Mouse (Mus musculus) adrenal gland, postnatal 25 days (tissue): ENCODE data around the gene Gsdma3. TPM values are rescaled to one million over a fixed set of nuclear protein-coding genes. Genes with fewer than 3 reads are reported as not detected.

ENCODE experiments used
- DNase-seq: peaks from one replicate; pipeline ENCODE4 v3.0.0; 2021; ENCODE audit warnings: mixed read lengths
- long read RNA-seq: library from polyadenylated mRNA; stranded (forward); transcript quantifications from one replicate; pipeline ENCODE4 v2.0.0, GENCODE M21; 2021
- total RNA-seq: library from RNA; stranded (reverse); gene quantifications from 2 replicates; pipeline ENCODE4 v1.2.3, GENCODE M21; 2021

Gene Gsdma3
- total RNA-seq: 25.1 and 29.1 TPM in 2 replicates
- long read RNA-seq, partial matches to known transcripts: 10 of 10 reads
- long read RNA-seq, other reads (novel, unspliced or antisense): 0 of 10 reads

DNA sequence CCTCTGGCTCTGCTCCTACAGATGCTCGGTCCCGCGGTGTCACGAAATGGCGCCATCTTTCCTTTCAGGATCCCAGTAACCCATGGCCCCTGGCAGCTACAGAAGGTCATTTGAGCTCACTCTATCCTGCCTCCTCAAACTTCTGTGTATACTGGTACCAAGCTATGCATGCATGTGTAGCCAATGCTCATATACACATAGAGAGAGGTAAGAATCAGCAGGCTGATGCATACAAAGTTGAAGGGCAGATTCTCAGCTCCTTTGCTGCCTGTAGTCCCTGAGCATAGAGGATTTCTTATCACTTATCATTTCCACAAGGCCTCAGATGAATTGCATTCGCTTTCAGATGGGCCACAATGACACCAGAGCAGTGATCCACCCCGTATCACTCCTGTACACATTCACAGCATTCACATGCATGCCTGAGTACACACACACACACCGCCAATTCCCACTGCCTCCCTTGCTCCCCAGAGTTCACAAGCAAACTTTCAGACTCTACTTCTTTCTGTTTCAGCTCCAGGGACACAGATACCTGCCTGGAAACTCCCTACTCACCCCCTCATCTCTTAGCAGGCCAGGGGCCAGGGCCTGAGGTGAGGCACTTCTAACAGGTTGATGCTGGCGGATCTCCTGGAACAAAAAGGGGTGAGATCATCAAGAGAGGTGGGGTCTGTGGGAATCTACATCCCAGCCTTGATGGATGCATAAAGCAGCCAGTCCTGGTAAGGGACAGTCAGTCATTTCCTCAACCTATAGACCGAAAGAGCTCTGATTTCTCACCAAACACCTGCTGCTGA is at the start of gene Gsdma3, which contains the start of gene Gm12355:
Gene Gsdma3 (plus strand): TSS at position 750 of the 800 bp plus-strand sequence.
Gene Gm12355 (minus strand): TSS at position 51 of the 800 bp plus-strand sequence.
- DNase-seq: no peak

DNA sequence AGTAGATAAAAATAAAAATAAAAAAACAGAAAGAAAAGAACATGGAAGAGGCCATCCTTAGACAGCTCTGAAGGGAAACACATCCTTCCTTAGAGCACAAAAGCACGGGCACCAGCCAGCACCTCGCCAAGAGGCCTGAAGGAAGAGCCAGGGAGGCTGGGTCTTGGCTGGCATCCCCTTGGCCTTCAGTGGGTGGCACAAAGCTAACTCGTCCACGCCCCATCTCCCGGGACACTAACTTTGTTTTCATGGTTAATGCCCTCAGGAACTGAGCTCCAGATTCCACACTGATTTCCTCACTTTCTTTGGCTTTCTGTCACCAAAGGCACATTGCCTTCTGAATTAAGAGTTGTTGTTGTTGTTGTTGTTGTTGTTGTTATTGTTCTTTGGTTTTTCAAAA is 48.4 kb upstream of the Gsdma3 start:
- peak; percentile 33 for DNase-seq

DNA sequence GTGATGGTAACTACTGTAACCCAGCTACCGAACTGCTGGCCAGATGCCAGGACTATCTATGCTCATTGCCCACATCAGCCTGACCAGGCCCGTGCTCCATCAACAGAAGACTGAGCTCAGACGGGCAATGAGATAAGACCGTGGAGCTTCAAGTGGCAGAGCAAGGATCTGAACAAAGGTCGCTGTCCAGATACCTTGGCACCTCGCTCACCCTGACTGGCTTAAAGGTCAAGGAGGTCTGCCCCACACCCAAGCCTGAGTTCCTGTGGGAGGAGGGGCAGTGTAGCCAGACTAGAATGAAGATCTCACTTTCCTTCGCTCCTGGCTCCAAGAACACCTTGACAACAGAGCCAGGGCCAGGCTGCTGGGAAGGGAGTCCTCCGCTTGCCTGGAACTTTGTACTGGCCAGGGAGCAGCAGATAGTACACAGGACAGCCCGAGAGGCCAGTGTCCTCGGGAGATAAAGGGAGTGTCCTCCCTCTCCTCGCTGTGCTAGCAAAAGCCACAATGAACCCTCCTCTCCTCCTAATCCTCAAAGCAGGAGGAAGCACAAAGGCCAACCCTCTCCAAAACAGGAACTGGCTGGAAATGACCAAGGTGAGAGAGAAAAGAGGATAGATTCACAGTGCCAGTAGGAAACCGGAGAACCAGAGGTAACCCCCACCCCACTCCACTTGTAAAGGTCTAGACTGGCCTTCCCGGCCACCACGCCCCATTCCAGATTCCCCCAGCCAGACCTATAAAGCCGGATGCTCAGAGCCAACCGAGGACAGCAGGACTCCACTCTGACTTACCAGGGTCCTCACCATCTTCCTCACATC is 45.6 kb upstream of the Gsdma3 start:
- peak; percentile 54 for DNase-seq

DNA sequence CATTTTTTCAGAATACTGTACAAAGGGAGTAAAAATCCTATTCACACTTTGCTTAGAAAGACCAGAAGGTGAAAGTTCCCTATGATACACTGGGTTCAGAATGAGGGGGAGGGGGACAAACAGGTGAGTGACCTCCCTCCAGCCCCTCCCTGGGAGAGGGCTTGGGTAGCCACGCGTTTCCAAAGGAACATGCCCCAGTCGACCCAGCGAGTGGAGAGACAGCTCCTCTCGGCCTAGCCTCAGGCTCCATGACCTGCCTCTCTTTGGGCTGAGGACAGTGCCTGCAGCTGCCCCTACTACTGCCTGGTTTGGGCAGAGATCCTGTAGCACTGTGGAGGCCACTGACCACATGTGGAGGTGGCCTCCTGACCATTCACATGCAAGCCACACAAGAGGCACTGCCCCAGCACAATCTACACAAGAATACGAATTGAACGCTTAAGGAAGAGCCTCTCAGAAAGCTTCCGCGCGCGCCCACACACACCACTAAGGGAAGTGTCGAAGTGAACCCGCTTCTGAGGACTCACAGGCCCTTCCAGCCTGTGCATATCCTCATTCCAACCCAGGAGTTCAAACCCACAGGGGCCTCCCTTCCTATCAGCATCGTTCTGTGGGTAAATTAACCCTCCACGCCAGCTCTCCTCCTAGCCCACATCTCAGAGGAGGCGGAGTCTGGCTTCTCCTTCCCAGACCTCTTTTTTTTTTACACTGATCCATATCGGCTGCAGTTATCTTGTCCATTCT is 44.7 kb upstream of the Gsdma3 start:
- no peak for DNase-seq

DNA sequence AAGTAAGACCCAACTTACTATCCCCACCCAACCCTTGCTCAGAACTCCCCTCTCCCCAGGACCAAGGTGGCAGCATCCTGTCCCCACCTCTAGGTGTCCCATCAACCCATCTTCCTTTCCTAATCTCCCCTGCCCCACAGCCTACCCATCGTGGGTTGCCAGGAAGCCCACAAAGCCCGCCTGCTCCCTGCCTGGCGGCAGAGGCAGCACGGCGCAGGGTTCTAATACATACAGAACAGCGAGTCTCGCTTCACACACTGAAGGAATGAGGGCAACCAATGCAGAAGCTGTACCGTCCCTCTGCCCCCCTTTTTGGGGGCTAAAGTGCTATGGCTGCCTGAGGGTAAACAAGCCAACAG is 44.2 kb upstream of the Gsdma3 start:
- no peak for DNase-seq

DNA sequence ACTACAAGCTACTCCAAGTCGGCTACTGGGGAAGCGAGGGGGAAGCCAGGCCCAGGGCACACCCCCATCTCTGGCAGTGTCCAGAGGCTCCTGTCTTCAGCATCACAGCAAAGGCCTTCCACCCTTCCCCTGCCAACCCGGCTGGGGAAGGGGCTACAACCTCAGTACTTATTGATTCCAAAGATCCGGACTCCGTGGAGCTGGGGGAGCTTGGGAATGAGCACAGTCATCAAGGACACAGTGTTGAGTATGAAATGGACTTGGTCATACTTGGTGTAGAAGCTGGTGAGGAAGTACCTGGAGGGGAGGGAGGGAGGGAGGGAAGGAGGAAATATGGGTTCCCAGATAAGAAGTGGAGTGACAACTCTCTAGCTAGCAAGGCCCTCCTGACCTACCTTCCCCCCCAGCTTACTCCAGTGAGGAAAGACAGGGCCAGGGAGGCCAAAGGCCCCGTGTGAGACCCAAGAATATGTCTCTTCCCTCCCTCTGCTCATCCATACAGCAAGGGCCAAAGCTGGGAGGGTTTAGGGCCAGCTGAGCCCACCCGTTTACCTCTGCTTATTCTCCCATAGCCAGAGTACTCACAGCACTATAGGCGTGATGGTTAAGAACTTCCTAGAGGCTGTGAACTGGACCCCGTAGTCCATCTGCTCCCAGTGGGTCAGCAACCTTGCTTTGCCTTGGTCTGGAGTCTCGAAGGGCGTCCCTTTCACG is 43.5 kb upstream of the Gsdma3 start:
- no peak for DNase-seq

DNA sequence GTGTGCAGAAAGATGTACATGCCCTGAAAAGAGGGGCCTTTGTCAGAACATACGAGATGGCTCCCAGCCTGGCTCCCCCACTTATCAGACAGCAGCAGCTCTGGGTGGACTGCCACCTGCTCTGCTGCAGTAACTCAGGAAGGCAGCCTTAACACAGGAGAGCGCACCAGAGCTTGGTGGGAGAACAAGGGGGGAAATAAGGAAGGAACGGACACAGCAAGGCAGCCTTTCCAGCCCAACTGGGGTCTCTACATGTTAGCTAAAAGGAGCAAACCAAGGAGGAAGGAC is 43.0 kb upstream of the Gsdma3 start:
- DNase-seq: no peak

DNA sequence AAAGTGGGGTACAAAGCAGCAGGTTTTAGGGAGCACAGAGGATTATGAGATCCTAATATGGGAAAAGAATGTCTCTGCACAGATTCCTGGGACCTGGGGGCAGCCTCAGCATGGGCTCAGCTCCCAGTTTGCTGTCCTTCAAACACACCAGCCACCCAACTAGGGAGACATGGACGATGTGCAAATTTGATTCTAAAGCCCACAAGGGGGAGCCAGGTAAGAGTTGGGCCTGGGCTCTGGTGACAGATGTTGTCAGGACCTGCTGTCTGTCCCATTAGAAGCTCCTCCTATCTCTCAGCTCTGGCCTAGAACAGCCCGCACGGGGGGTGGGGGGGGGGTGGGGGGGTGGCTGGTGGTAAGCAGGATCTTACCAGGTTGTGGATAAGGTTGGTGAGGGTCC is 42.6 kb upstream of the Gsdma3 start:
- DNase-seq: no peak

DNA sequence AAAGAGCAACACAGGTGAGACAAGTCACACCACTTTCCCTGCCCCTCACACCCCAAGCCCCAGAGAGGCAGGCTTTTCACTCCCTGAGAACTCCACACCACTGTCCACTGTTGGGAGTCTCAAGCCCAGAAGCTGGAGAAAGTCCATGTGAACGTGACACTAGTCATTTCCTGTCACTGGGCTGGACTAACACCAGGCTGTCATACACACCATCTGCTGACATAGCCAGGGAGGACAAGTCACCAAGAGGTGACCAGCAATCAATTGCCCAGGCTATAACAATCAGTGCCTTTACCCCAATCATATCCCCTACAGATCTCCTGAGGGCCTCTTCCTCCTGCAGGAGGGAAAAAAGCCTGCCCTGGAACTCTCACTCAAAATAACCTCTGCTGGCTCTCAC is 42.0 kb upstream of the Gsdma3 start:
- DNase-seq: no peak

DNA sequence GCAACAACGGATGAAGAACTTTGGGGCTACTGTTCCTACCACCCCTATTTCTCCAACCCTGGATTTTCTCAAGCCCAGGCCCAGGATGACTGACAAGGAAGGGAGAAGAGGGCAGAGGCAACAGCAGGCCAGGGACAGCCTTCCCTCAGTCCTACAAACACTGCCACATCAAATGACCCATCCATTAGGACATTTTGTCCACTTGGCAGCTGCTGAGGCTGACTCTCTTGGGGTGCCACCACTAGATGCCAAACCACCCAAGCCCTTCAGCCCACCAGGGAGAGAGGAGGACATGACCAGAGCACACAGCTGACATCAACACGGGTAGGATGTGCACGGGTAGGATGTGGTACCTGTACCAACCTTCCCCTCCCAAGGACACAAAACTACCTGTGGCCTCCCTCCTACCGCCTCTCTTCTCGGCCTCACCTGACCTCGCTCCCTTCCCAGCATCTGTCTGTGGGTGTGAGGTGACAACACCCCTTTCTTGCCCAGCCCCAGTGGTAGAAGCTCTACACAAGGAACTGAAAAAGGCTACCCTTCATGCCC is 41.5 kb upstream of the Gsdma3 start:
- DNase-seq: no peak

DNA sequence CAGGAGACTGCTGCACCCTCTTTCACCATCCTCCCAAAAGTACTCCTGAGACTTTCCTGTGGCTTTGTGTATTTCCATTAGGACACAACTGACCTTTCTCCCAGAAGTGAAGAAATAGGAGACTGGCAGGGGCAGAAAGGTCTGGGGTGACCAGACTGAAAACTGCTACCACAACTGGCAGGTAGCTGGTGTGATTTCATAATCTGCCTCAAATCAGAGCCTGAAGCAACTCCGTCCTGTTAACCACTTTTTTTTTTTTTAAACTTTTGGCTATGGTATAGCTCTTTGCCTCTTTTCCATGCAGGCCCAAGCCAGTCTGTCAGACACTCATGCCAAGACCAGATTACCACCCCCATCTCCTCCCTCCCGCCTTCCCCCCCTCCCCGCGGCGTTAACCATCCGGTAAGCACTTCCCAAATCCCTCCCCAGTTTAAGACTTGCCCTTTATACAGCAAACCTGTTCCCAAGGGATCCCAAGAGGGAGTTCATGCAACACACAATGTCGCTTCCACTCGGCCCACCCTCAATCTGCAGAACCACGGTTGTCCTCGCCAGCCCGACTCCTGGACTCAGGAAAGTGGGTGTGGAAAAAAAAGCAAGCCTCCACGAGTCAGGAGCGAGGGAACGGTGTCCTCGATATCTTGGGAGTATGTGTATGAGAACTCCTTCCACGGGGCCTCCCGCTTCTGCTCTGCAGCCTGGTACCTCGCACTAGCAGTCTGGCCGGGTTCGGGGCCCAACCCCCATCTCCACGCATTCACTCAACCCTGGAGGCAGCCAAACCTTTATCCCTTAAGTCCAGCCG is 39.9 kb upstream of the Gsdma3 start:
- DNase-seq: peak; percentile 41

DNA sequence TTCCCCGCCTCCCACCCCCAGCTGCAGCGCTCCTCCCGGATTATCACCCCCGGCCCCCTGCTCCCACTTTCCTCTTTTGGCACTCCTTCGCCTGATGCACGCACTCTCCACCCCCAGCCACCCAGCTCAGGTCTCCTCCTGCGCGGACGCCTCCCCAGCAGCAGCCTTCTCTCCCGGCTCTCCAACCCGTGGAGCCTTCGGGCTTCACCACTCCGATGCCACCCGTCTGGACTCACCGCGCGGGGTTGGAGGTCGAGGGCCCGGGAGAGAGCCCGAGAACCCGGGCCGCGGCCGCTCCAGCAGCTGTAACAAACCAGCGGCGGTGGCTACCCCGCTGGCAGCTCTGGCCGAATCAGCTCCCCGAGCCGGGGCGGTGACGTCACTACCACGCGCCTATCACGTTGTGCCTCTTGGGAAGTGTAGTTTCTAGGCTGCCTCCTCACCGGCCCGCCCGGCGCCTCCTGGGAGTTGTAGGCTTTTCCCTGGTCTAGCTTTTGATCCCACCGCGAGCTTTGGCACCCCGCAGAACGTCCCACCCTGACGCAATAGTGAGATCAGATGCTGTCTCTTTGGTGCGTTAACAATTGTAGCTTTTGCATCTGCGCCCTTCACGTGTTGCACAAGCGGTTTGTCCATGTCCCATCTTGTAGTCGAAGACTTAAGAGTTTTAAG is 39.1 kb upstream of the Gsdma3 start, which contains the start of gene Ormdl3:
Gene Ormdl3 (minus strand): TSS at position 477 of the 672 bp plus-strand sequence.
- peak; percentile 99 for DNase-seq

DNA sequence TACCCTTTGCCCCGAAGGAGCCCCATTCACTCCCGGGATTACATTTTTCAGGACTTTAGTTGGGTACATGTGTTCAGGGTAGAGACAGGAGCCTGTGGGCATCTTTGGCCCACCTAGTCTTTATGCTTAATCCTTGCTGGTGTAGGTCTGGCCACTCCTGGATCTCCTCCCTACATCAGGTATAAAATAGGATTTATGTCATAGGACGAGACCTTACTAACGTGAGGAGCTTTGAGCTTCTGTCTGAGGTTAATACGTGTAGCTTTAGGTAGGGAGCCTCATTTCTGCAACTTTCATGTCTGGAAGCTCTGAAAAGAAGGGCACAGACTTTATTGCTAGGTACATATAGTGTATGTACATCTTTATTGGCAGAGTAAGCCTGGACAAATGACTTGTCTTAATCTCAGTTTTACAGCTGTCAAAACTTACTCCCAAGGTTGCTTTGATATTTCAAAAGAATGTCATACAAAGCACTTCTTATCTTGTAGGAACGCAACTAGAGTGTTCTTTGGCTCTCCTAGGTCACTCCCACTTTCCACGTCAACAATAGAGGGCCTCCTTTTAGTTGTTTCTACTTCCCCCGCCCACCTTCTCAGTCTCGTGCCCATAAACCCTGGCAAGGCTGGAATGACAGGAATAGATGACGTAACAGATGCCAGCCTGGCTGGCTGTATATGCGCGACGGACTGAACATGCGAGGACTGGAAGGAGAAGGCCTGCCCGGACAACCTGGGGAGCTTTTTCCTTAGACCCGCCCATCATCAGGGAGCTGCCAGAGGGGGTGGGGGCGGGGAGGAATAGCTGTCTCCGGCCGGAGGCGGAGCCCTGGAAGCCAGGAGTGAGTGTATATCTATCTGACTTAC is 38.2 kb upstream of the Gsdma3 start:
- peak; percentile 78 for DNase-seq

DNA sequence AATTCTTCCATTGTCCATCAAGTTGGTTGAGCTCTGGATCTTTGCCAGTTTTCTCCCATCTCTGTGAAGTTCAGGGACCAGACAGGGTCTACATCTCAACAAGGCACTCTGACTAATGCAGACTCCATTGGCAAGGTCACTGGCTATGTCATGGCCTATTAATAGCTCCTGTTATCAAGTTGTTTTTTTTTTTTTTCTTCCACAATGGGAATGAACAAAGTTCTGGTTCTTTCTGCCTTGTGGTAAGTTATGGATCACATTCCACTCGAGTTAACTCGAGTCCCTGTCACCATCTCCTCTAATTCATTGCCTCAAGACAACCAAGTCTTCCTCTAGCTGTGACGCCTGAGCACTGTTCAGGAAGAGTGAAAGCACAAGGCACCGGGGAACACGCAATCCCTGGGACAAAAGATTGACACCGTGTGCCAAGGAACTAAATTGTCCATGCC is 37.3 kb upstream of the Gsdma3 start:
- no peak for DNase-seq

DNA sequence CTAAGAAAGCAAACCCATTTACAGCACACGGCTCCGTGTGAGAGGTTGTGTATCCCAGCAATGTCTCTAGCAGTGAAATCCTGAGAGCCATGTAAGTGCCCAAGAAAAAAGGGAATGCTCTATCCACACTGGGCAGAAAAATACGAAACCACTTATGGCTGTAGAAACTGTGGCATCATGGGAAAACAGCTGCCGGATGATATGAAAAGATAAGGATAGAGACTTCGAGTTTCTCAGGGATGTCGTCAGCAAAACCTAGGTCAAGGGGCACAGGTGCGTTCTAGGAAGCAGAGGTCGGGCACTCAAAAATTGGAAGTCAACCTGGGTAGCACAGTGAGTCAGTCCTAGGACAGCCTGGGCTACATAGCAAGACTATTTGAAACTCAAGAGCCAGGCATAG is 36.9 kb upstream of the Gsdma3 start:
- no peak for DNase-seq

DNA sequence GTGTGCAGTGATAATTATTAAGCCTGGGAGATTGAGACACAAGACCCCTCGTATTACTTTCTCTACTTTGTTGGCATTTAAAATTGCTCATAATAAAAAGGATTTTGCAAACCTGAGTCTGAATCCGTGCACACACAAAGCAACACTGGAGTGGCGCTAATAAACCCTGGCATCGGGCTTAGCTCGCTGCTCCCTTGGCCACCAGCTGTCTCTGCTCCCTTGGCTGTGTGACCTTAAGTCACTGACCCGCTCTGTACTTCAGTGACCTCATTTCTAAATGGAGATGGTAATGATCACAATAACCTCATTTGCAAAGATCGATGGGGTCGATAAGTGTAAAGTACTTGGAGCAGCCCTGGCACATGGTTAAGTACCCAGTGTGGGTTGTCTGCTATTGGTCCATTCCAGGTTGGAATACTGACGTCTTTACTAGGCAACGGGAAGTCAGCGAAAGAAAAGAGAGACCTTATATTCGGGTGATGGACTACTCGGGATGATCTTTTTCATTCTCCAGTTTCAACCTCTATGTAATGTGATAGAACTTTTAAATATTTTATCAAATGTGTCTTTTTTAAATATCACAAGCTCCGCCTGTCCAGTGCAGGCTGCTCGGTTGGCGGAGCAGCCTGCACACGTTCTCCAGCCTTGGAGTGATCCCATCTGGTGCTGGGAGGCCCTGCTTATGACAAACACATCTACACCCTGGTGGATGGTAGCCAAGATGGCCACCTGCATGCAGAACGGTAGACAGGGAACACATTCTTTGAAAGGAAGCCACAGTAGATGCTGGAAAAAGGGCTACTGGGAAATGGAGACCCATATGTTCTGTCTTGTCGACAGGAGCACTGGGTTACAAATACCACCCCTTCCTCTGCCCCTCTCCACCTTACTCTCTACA is 35.4 kb upstream of the Gsdma3 start:
- no peak for DNase-seq

DNA sequence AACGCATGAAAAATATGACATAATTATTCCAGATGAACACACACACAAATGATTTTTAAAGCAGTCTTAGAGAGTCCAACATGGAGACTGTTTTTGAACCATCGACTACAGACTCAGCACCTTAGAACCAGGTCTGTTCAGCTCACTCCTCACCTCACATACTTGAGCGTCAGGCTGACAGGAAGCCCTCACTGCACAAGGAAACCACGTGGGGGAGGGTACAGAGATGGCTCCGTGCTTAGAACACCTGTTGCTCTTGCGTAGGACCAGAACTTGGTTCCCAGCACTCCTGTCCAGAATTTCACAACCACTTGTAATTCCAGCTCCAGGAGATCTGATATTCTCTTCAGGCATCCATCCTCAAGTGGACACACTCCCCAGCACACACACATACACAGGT is 31.1 kb upstream of the Gsdma3 start:
- no peak for DNase-seq

DNA sequence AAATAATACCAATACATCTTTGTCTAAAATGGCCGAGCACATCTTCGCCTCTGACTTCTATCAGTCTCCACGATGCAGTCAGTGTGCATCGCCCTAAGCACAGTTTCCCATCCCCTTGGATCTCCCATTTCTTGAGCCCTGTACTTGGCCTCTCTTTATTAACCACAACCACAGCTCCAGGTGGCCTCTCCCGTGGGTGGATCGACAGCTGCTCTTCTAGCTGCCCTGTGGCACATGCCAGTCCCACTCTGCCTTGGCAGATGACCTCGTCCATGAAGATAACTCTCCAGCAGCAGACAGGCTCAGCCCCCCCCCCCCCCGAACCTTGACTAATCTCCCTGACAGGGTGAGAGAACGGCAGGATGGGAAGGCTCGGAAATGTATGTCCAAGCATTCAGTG is 30.7 kb upstream of the Gsdma3 start:
- DNase-seq: no peak
